Mouse (Mus musculus) midbrain, embryonic 10.5 days (tissue): ENCODE results near the gene Mblac2. TPM values are rescaled to one million over a fixed set of nuclear protein-coding genes. Genes with fewer than 3 reads are reported as not detected.

Experiments used
- DNase-seq: peaks from one replicate; pipeline ENCODE4 v3.0.0-alpha.2; 2017; ENCODE audit warnings: low spot score
- H3K27ac ChIP-seq: fragments of 300-500 bp; sonication (generic); replicated peaks from 2 replicates; pipeline ENCODE4 v1.5.1; 2016; ENCODE audit warnings: mild to moderate bottlenecking
- H3K27me3 ChIP-seq: fragments of 300-500 bp; sonication (generic); 2 replicates; pipeline ENCODE4 v1.6.1; 2016; ENCODE audit warnings: low read depth, mild to moderate bottlenecking; ENCODE audit not compliant: poor library complexity, severe bottlenecking
- H3K36me3 ChIP-seq: fragments of 300-500 bp; sonication (generic); 2 replicates; pipeline ENCODE4 v1.6.1; 2016; ENCODE audit warnings: mild to moderate bottlenecking, moderate library complexity
- H3K4me1 ChIP-seq: fragments of 300-500 bp; sonication (generic); 2 replicates; pipeline ENCODE4 v1.6.1; 2016
- H3K4me3 ChIP-seq: fragments of 300-500 bp; sonication (generic); 2 replicates; pipeline ENCODE4 v1.5.1; 2016; ENCODE audit warnings: mild to moderate bottlenecking, moderate library complexity
- H3K9me3 ChIP-seq: fragments of 300-500 bp; sonication (generic); replicated peaks from 2 replicates; pipeline ENCODE4 v1.6.1; 2016; ENCODE audit warnings: mild to moderate bottlenecking
- WGBS: fragments of 180-500 bp; shearing (Covaris S2); methylation state at CpG from one replicate; pipeline ENCODE4 v1.1.7; 2016; 5-methylcytosine and 5-hydroxymethylcytosine counted together
- polyA plus RNA-seq: library from polyadenylated mRNA; unstranded; fragments of >200 nt; fragmentation: Nextera tagmentation; extraction: Ambion mirVana; gene quantifications from 2 replicates; pipeline ENCODE4 v1.2.1, GENCODE M21; 2016

Mblac2 gene
- 4.5 and 5.1 TPM in 2 replicates for polyA plus RNA-seq

GRCm38 (mm10) chr13:81710775-81711545, at the start of gene Mblac2, which contains the start of gene Polr3g:
Mblac2 (plus strand) TSS chr13:81711341.
Polr3g (minus strand) TSS chr13:81711013.
- peak; percentile 95 for DNase-seq
- Histone ChIP-seq H3K4me3 (peak within 1 kb of the TSS; percentile 89), H3K4me1 (peaks cover 40% of the 10 kb centered on the region), H3K27me3 (peaks cover 9% of the 10 kb centered on the region), H3K36me3 (0 out of 2 replicates have a peak, but pooled peaks cover 4% of the 10 kb centered on the region), H3K27ac (peak within 1 kb of the TSS; percentile 89), H3K9me3 (no peaks in the 10 kb centered on the region)
- WGBS, result under 1% methylated on average over 61 of the region's 61 CpGs

GRCm38 (mm10) chr13:81663566-81664330, 47.4 kb upstream of the Mblac2 start:
- DNase-seq, result no peak
- H3K4me3 ChIP-seq, result no peak overlapping the region
- no peaks in the 10 kb centered on the region for H3K9me3 ChIP-seq
- H3K4me1 ChIP-seq, result peaks cover 11% of the 10 kb centered on the region
- WGBS, result 93% methylated on average over 12 of the region's 12 CpGs
- no peak overlapping the region for H3K27ac ChIP-seq
- H3K36me3 ChIP-seq, result peaks cover 68% of the 10 kb centered on the region
- no peaks in the 10 kb centered on the region for H3K27me3 ChIP-seq

GRCm38 (mm10) chr13:81664331-81664698, 46.8 kb upstream of the Mblac2 start:
- Histone ChIP-seq H3K4me1 (peaks cover 7% of the 10 kb centered on the region), H3K9me3 (no peaks in the 10 kb centered on the region), H3K4me3 (no peak overlapping the region), H3K27me3 (no peaks in the 10 kb centered on the region), H3K27ac (no peak overlapping the region), H3K36me3 (peaks cover 74% of the 10 kb centered on the region)
- 94% methylated on average over 5 of the region's 5 CpGs for WGBS
- no peak for DNase-seq

- DNase-seq, result no peak
- no peaks in the 10 kb centered on the region for H3K9me3 ChIP-seq
- no peaks in the 10 kb centered on the region for H3K4me1 ChIP-seq
- WGBS, result 90% methylated on average over 5 of the region's 5 CpGs
- H3K27ac ChIP-seq, result no peak overlapping the region
- H3K27me3 ChIP-seq, result no peaks in the 10 kb centered on the region
- peaks cover 75% of the 10 kb centered on the region for H3K36me3 ChIP-seq
- H3K4me3 ChIP-seq, result no peak overlapping the region
Measured at GRCm38 (mm10) chr13:81667713-81668112, 43.4 kb upstream of the Mblac2 start.

- no peak for DNase-seq
- 92% methylated on average over 8 of the region's 8 CpGs for whole genome bisulfite sequencing
- peaks cover 55% of the 10 kb centered on the region for H3K36me3 ChIP-seq
- no peaks in the 10 kb centered on the region for H3K27me3 ChIP-seq
- H3K9me3 ChIP-seq, result no peaks in the 10 kb centered on the region
- peaks cover 6% of the 10 kb centered on the region for H3K4me1 ChIP-seq
- no peak overlapping the region for H3K4me3 ChIP-seq
- H3K27ac ChIP-seq, result no peak overlapping the region
Measured at GRCm38 (mm10) chr13:81675333-81675732, 35.8 kb upstream of the Mblac2 start.

- peaks cover 6% of the 10 kb centered on the region for H3K4me1 ChIP-seq
- DNase-seq, result no peak
- WGBS, result 94% methylated on average over 3 of the region's 3 CpGs
- peaks cover 30% of the 10 kb centered on the region for H3K36me3 ChIP-seq
- H3K27ac ChIP-seq, result no peak overlapping the region
- no peak overlapping the region for H3K4me3 ChIP-seq
- H3K9me3 ChIP-seq, result no peaks in the 10 kb centered on the region
- no peaks in the 10 kb centered on the region for H3K27me3 ChIP-seq
Measured at GRCm38 (mm10) chr13:81683107-81683506, 28.0 kb upstream of the Mblac2 start.

- 92% methylated on average over 5 of the region's 5 CpGs for WGBS
- no peak overlapping the region for H3K27ac ChIP-seq
- H3K4me1 ChIP-seq, result no peaks in the 10 kb centered on the region
- peaks cover 34% of the 10 kb centered on the region for H3K36me3 ChIP-seq
- H3K4me3 ChIP-seq, result no peak overlapping the region
- no peaks in the 10 kb centered on the region for H3K27me3 ChIP-seq
- no peaks in the 10 kb centered on the region for H3K9me3 ChIP-seq
- DNase-seq, result no peak
Measured at GRCm38 (mm10) chr13:81684258-81684657, 26.9 kb upstream of the Mblac2 start.

- DNase-seq, result no peak
- 97% methylated on average over 3 of the region's 3 CpGs for WGBS
Measured at GRCm38 (mm10) chr13:81684884-81685283, 26.3 kb upstream of the Mblac2 start.

GRCm38 (mm10) chr13:81689587-81689986, 21.6 kb upstream of the Mblac2 start:
- no peak for DNase-seq
- H3K9me3 ChIP-seq, result no peaks in the 10 kb centered on the region
- 88% methylated on average over 3 of the region's 3 CpGs for WGBS
- H3K27me3 ChIP-seq, result no peaks in the 10 kb centered on the region
- H3K27ac ChIP-seq, result no peak overlapping the region
- H3K36me3 ChIP-seq, result peaks cover 32% of the 10 kb centered on the region
- H3K4me3 ChIP-seq, result no peak overlapping the region
- H3K4me1 ChIP-seq, result peaks cover 3% of the 10 kb centered on the region; the same call in 1 of the 2 replicates

More at GRCm38 (mm10) chr13:81684884-81685283, 26.3 kb upstream of the Mblac2 start:
- Histone ChIP-seq H3K27me3 (no peaks in the 10 kb centered on the region), H3K9me3 (no peaks in the 10 kb centered on the region), H3K4me1 (no peaks in the 10 kb centered on the region), H3K4me3 (no peak overlapping the region), H3K27ac (no peak overlapping the region), H3K36me3 (peaks cover 34% of the 10 kb centered on the region)

GRCm38 (mm10) chr13:81690477-81690876, 20.7 kb upstream of the Mblac2 start:
- Histone ChIP-seq H3K9me3 (no peaks in the 10 kb centered on the region), H3K36me3 (peaks cover 28% of the 10 kb centered on the region), H3K27ac (no peak overlapping the region), H3K4me1 (peaks cover 3% of the 10 kb centered on the region; the same call in 1 of the 2 replicates), H3K27me3 (no peaks in the 10 kb centered on the region), H3K4me3 (no peak overlapping the region)
- 89% methylated on average over 10 of the region's 10 CpGs for WGBS
- no peak for DNase-seq

- Histone ChIP-seq H3K27ac (0 out of 2 replicates have a peak overlapping the region, but pooled peaks have one; percentile 47), H3K4me3 (no peak overlapping the region), H3K4me1 (peaks cover 3% of the 10 kb centered on the region; the same call in 1 of the 2 replicates), H3K27me3 (no peaks in the 10 kb centered on the region), H3K9me3 (no peaks in the 10 kb centered on the region), H3K36me3 (peaks cover 28% of the 10 kb centered on the region)
- DNase-seq, result no peak
- WGBS, result 65% methylated on average over 9 of the region's 9 CpGs
Measured at GRCm38 (mm10) chr13:81691606-81692005, 19.5 kb upstream of the Mblac2 start.

GRCm38 (mm10) chr13:81694446-81694845, 16.7 kb upstream of the Mblac2 start:
- Histone ChIP-seq H3K27ac (no peak overlapping the region), H3K27me3 (no peaks in the 10 kb centered on the region), H3K4me1 (peaks cover 3% of the 10 kb centered on the region; the same call in 1 of the 2 replicates), H3K36me3 (peaks cover 39% of the 10 kb centered on the region), H3K4me3 (no peak overlapping the region), H3K9me3 (no peaks in the 10 kb centered on the region)
- 95% methylated on average over 12 of the region's 12 CpGs for WGBS
- no peak for DNase-seq

GRCm38 (mm10) chr13:81703148-81703547, 8.0 kb upstream of the Mblac2 start:
- Histone ChIP-seq H3K4me3 (no peak overlapping the region), H3K4me1 (no peaks in the 10 kb centered on the region), H3K27ac (no peak overlapping the region), H3K27me3 (no peaks in the 10 kb centered on the region), H3K36me3 (peaks cover 15% of the 10 kb centered on the region), H3K9me3 (no peaks in the 10 kb centered on the region)
- DNase-seq, result no peak
- 74% methylated on average over 7 of the region's 7 CpGs for WGBS
